Mouse (Mus musculus) ES-E14 (cell line): Measurements from ENCODE around the gene Vwa5b2.

Experiments
- CHD2 ChIP-seq: IDR thresholded peaks from 2 replicates; pipeline ENCODE4 v1.6.1; 2014; ENCODE audit warnings: mild to moderate bottlenecking, low read depth, low read length, inconsistent platforms
- MAFK ChIP-seq: IDR thresholded peaks from 2 replicates; pipeline ENCODE4 v1.6.1; 2014; ENCODE audit warnings: mild to moderate bottlenecking, low read depth, low read length, inconsistent platforms; ENCODE audit not compliant: insufficient read depth
- ZC3H11A ChIP-seq: IDR thresholded peaks from 2 replicates; pipeline ENCODE4 v1.6.1; 2012; ENCODE audit warnings: low read depth, mild to moderate bottlenecking, inconsistent platforms, low read length, borderline replicate concordance
- ZNF384 ChIP-seq: IDR thresholded peaks from 2 replicates; pipeline ENCODE4 v1.6.1; 2012; ENCODE audit warnings: low read depth, low read length, inconsistent platforms

- TF ChIP-seq CHD2 (no peak), ZNF384 (no peak), MAFK (no peak), ZC3H11A (no peak)
Observed at GRCm38 (mm10) chr16:20619541-20620398, 30.5 kb downstream of the Vwa5b2 start.
